Mouse (Mus musculus): ENCODE measurements around the gene Slc35f3.

Gene Slc35f3

GRCm38 (mm10) chr8:126298296-126299093, at the start of gene Slc35f3:
Gene Slc35f3 (plus strand): TSS chr8:126298558.
- in situ Hi-C loops (cut with MboI; ENCODE audit: low pct_unique_long_range_greater_than_20kb in 1 of 2, low sequenced_read_pairs in 2 of 2, unreplicated experiment in 1 of 2): no loop called here

DNA sequence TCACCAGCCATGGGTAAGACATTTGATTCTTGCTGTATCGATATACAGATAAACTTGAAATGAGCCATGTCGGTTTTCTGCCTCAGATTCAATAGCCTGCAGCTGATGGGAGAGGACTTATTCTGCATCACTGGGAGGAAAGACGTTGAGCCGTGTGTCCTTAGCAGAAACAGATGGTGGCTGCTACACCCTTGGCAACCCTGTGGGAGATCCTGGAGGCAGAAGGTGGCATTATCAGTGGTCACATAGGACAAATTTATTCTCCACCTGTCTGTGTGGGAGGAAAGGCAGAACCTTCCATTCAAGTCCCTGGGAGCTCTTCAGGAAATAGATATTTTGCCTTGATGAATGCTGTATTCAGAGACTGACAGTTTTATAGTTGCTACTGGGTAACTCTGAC, 47.9 kb upstream of the Slc35f3 start:
- in situ Hi-C loops (cut with MboI; ENCODE audit: low pct_unique_long_range_greater_than_20kb in 1 of 2, low sequenced_read_pairs in 2 of 2, unreplicated experiment in 1 of 2): loop anchor here in 1 of 2 experiments (25.0 kb wide), 2 partner anchors 137 to 662 kb away; no protein-coding TSS in a partner anchor

GRCm38 (mm10) chr8:126256585-126257391, 41.6 kb upstream of the Slc35f3 start:
- in situ Hi-C loops (cut with MboI; ENCODE audit: low pct_unique_long_range_greater_than_20kb in 1 of 2, low sequenced_read_pairs in 2 of 2, unreplicated experiment in 1 of 2): loop anchor here in 1 of 2 experiments (25.0 kb wide), 2 partner anchors 131 to 656 kb away; no protein-coding TSS in a partner anchor

DNA sequence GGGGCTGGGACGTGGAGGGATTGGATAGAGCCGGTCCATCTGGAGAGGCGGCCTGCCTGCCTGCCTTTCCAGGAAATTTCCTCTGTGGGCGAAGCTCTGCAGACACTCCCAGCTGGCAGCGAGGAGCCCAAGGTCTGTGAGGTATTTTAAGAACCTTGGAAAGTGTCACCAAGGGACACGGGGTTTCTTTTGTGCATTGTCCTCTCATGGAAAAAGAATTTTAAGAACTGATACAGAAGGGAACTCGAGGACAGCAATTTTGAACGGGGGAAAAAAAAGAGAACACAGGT, 41.0 kb upstream of the Slc35f3 start:
- in situ Hi-C loops (cut with MboI; ENCODE audit: low pct_unique_long_range_greater_than_20kb in 1 of 2, low sequenced_read_pairs in 2 of 2, unreplicated experiment in 1 of 2): loop anchor here in 1 of 2 experiments (25.0 kb wide), 2 partner anchors 130 to 655 kb away; no protein-coding TSS in a partner anchor

DNA sequence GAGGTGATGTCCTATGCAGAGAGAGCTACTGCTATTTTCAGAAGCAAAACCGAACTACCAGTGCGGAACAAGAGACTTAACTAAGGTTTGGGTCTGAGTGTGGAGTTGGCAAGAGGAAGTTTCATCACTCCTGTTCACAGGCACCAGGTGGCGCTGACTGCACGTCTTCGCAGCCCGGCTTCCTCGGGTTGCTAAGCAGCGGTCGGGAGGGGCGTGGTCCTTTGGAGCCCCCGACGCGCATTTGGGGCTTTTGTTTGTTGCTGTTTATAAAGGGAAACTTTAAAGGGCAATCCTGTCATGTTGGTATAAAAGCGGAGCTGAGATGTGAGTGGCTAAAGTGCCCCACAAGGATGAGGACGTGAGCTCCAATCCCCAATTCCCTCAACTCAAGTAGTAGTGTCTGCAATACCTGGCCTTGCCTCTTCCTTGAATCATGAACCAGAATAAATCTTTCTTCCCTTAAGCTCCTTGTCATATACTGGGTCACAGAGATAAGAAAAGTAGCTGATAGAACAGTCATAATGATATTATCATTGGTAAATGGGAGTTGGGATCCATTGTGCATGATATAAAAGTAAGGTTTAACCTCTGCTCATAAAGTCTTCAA, 40.1 kb upstream of the Slc35f3 start:
- in situ Hi-C loops (cut with MboI; ENCODE audit: low pct_unique_long_range_greater_than_20kb in 1 of 2, low sequenced_read_pairs in 2 of 2, unreplicated experiment in 1 of 2): loop anchor here in 1 of 2 experiments (25.0 kb wide), 2 partner anchors 129 to 654 kb away; no protein-coding TSS in a partner anchor

DNA sequence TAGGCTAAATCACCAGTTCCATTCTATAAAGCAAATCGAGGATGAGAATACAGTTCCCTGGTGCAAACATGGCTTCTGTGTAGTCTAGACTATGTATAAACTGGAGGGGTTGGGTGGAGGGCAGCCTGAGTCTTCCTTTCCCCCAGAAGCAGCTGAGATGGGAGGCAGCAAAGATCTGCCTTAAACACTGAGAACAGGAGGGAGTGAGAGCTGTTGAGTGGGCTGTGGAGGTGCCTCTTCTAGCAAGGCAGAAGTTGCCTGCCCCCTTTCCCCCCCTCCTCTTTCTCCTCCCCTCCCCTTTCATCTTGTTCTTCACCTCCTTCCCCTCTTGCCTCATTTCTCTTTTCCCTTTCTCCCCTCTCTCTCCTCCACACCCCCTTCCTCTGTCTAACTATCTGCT, 33.2 kb upstream of the Slc35f3 start:
- in situ Hi-C loops (cut with MboI; ENCODE audit: low pct_unique_long_range_greater_than_20kb in 1 of 2, low sequenced_read_pairs in 2 of 2, unreplicated experiment in 1 of 2): loop anchor here in 1 of 2 experiments (10.0 to 25.0 kb wide), 3 partner anchors 122 to 647 kb away; no protein-coding TSS in a partner anchor

GRCm38 (mm10) chr8:126267118-126267517, 31.2 kb upstream of the Slc35f3 start:
- in situ Hi-C loops (cut with MboI; ENCODE audit: low pct_unique_long_range_greater_than_20kb in 1 of 2, low sequenced_read_pairs in 2 of 2, unreplicated experiment in 1 of 2): loop anchor here in 1 of 2 experiments (10.0 to 25.0 kb wide), 3 partner anchors 120 to 645 kb away; no protein-coding TSS in a partner anchor

- in situ Hi-C loops (cut with MboI; ENCODE audit: low pct_unique_long_range_greater_than_20kb in 1 of 2, low sequenced_read_pairs in 2 of 2, unreplicated experiment in 1 of 2): loop anchor here in 1 of 2 experiments (10.0 to 25.0 kb wide), 3 partner anchors 118 to 643 kb away; no protein-coding TSS in a partner anchor
These were observed 28.6 kb upstream of the Slc35f3 start for GRCm38 (mm10) chr8:126269733-126270132.

GRCm38 (mm10) chr8:126272445-126272844, 25.9 kb upstream of the Slc35f3 start:
- in situ Hi-C loops (cut with MboI; ENCODE audit: low pct_unique_long_range_greater_than_20kb in 1 of 2, low sequenced_read_pairs in 2 of 2, unreplicated experiment in 1 of 2): loop anchor here in 1 of 2 experiments (25.0 kb wide), 2 partner anchors 115 to 640 kb away; no protein-coding TSS in a partner anchor

DNA sequence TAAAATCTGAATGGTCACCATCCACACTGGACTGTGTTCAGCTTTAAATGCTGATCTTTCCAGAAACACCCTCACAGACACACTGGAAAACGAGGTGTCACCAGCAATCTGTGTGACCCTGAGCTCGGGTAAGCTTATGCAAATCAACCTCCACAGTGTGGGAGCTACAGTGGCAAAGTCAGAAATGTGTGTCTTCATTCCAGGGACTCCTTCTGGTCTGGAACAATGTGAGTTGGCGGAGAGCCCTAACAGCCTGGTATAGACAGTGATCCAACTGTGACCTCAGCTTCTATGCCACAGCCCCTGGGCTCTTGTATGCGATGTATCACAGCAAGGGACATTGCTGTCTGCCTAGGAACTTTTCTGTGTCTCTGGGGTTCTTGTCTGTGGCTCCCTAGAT, 25.3 kb upstream of the Slc35f3 start:
- in situ Hi-C loops (cut with MboI; ENCODE audit: low pct_unique_long_range_greater_than_20kb in 1 of 2, low sequenced_read_pairs in 2 of 2, unreplicated experiment in 1 of 2): loop anchor here in 1 of 2 experiments (25.0 kb wide), 2 partner anchors 114 to 639 kb away; no protein-coding TSS in a partner anchor

DNA sequence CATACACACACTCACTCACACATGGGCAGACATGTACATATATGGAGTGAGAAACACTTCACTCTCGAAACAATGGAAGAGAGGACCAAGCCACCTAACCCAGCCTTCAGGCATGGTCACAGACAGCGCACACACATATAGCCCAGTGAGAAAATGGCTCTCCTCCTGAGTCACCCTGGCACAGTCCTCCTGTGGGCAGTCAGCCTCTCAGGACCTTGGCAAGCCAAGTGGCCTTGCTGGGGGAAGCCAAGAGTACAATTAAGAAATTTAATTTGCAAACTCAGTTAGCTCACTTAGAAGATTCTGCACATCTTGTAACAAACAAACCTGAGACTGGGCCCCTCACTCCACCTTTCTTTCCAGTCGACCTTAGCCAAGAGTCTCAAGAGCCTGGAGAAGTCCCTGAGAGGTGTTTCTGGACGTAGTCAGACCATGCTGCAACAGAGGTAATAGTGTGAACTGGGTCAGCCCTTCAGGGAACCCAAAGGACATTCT, 23.4 kb upstream of the Slc35f3 start:
- in situ Hi-C loops (cut with MboI; ENCODE audit: low pct_unique_long_range_greater_than_20kb in 1 of 2, low sequenced_read_pairs in 2 of 2, unreplicated experiment in 1 of 2): loop anchor here in 1 of 2 experiments (25.0 kb wide), 2 partner anchors 112 to 637 kb away; no protein-coding TSS in a partner anchor

GRCm38 (mm10) chr8:126275886-126276285, 22.5 kb upstream of the Slc35f3 start:
- in situ Hi-C loops (cut with MboI; ENCODE audit: low pct_unique_long_range_greater_than_20kb in 1 of 2, low sequenced_read_pairs in 2 of 2, unreplicated experiment in 1 of 2): no loop called here

DNA sequence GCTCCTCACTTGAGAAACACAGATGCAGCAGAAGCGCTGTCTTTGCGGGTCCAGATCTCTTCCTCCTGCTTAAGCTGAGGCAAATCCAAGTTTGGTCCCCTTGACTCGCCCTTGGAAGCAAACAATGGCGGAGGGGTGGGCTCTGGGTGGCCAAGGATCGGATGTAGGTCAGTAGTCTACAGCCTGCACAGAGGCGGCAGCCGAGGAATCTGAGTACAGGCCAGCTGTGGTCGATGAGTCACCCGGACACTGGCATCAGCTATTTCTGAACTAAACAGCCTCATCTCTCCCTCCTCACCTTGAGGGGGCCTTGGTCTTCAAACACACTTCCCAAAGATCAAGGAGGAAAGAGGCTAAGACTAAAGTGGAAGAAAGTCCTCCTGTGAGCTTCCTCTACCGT, 6.4 kb upstream of the Slc35f3 start:
- in situ Hi-C loops (cut with MboI; ENCODE audit: low pct_unique_long_range_greater_than_20kb in 1 of 2, low sequenced_read_pairs in 2 of 2, unreplicated experiment in 1 of 2): no loop called here

DNA sequence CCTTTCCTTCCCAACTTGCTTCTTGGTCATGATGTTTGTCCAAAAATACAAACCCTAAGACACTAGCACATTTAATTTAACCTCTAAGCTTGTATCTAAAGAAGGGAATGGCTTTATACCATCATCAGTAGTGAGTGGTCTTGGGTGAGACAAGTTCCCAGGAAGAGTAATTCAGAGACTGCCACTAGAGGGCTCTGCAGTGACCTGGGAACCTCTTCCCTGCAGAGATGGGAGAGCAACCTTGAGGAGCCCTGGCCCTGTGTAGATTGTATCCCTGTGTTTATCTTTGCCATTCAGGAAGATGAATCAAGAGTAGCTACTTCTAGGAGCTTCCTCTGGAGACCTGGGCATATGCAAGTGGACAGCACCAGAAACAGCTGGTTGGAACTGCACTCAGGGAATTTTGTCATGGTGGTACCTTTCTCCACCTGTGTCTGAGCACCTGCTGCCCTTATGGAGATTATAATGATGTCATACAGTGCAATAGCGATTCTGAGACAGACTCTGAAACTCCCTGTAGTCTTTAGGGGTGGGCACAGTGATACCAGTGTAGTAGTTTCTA, 993 bp upstream of the Slc35f3 start:
- in situ Hi-C loops (cut with MboI; ENCODE audit: low pct_unique_long_range_greater_than_20kb in 1 of 2, low sequenced_read_pairs in 2 of 2, unreplicated experiment in 1 of 2): no loop called here

DNA sequence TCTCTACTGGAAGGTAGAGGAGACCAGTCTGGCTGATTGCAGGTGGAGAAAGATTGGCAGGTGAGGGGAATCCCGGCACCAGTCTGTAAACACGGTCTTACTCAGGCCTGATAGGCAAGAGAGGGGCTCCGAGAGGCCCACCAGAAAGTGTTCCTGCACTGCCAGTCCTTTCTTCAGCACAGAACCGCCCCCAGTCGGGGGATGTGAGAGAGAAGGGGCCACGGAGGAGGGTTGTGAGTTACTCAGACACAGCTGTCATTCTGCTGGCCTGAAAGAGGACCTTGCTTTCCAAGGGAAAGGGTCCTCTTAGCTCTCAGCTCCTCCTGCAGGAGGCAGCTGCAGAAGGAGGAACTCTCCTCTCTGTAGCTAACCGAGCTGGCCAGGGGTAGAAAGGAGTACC, 975 bp downstream of the Slc35f3 start:
- in situ Hi-C loops (cut with MboI; ENCODE audit: low pct_unique_long_range_greater_than_20kb in 1 of 2, low sequenced_read_pairs in 2 of 2, unreplicated experiment in 1 of 2): no loop called here

DNA sequence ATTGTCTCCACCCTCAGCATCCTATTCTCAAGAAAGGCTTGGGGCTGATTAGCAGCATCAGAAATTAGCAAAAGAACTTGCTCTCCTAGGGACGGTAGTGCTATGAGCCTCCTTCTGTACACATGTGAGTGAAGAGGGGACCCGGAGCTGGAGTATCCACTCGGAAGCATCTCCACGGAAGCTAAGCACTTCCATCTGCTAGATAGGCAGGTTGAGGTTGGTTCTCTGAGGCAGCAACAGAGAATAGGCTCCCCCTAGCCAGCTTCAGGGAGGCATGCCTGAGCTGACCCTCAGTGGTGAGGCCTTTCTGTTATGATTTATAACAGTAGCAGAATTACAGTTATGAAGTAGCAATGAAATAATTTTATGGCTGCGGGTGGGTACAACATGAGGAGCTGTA, 2.0 kb downstream of the Slc35f3 start:
- in situ Hi-C loops (cut with MboI; ENCODE audit: low pct_unique_long_range_greater_than_20kb in 1 of 2, low sequenced_read_pairs in 2 of 2, unreplicated experiment in 1 of 2): no loop called here

- in situ Hi-C loops (cut with MboI; ENCODE audit: low pct_unique_long_range_greater_than_20kb in 1 of 2, low sequenced_read_pairs in 2 of 2, unreplicated experiment in 1 of 2): no loop called here
These were observed 3.2 kb downstream of the Slc35f3 start for GRCm38 (mm10) chr8:126301580-126301979.

DNA sequence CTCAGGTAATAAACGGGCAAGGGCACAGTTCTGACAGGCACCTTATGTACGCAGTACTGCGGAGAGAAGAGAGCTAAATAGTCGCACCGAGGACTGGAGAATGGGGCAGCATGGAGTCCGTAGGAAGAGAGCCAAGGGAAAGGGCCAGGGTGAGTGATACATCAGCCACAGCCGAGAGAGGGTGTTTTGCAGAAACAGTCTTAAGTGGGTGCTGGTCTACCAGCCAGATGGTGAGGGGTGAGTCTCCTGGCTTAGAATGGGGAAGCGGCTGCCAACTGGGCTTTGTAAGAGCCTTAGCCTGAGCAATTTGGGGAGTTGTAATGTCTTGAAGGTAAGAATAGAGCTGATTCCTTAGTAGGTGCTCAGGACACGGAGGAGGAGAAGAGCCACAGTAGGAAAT, 8.8 kb downstream of the Slc35f3 start:
- in situ Hi-C loops (cut with MboI; ENCODE audit: low pct_unique_long_range_greater_than_20kb in 1 of 2, low sequenced_read_pairs in 2 of 2, unreplicated experiment in 1 of 2): no loop called here
